Mouse (Mus musculus): ENCODE data around the gene Cdc42se2. TPM values are rescaled to one million over a fixed set of nuclear protein-coding genes. Genes with fewer than 3 reads are reported as not detected.

Cdc42se2 gene
- polyA plus RNA-seq, 1 experiment from 2014 or later = 59.8 TPM

DNA sequence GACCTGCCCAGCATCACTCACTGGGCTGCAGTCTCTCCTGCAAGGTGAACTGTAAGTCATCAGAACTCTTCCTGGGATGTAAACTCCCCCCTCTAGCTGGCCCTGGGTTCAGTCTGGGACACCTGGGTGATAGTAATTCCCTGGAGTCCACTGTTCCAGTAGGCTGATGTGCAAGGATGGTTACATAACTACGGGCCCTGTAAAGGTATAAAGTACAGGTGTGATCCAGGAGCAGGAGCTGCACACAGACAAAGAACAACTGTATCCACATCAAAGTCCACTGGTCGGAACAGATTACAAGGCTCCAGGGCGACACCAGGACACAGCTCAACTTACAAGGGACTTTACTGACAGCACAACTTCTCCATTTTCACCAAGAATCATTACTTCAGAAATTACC lies 23.6 kb upstream of the Cdc42se2 start:
- Histone ChIP-seq H3K9me3 (no peaks in the 10 kb centered on the region), H3K4me1 (no peaks in the 10 kb centered on the region), H3K36me3 (no peaks in the 10 kb centered on the region), H3K4me3 (no peak overlapping the region), H3K9ac (no peak overlapping the region), H3K27me3 (no peaks in the 10 kb centered on the region), H3K27ac (no peak overlapping the region), H3K4me2 (no peak overlapping the region)
- no peak for ATAC-seq (ENCODE audit: insufficient number of reproducible peaks, low FRiP score, low TSS enrichment, low read depth)
- 73% methylated on average over 3 of the region's 3 CpGs for WGBS

DNA sequence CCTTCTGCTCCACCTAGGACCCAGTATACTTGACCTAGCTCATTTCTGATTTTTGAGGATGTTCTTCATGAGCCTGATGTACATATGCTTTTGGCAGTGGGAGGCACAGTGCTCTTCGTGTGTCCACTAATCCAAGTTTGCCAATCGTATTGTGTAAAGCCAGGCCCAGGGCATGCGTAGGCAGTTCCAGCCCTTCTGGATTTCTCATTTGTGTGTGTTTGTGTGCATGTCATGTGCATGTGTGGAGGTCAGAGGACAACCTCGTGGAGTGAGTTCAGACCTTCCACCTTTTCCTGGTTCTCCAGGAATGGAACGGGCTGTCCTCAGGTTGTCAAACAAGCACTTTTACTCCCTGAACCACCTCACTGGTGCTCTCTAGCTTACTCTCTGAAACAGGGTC lies 22.1 kb upstream of the Cdc42se2 start:
- 83% methylated on average over 5 of the region's 5 CpGs for WGBS
- no peaks in the 10 kb centered on the region for H3K27me3 ChIP-seq
- no peaks in the 10 kb centered on the region for H3K9me3 ChIP-seq
- no peak overlapping the region for H3K9ac ChIP-seq
- H3K4me1 ChIP-seq = no peaks in the 10 kb centered on the region
- no peak for ATAC-seq (ENCODE audit: insufficient number of reproducible peaks, low FRiP score, low TSS enrichment, low read depth)
- no peak overlapping the region for H3K4me2 ChIP-seq
- H3K36me3 ChIP-seq = no peaks in the 10 kb centered on the region
- H3K4me3 ChIP-seq = no peak overlapping the region
- H3K27ac ChIP-seq = no peak overlapping the region

DNA sequence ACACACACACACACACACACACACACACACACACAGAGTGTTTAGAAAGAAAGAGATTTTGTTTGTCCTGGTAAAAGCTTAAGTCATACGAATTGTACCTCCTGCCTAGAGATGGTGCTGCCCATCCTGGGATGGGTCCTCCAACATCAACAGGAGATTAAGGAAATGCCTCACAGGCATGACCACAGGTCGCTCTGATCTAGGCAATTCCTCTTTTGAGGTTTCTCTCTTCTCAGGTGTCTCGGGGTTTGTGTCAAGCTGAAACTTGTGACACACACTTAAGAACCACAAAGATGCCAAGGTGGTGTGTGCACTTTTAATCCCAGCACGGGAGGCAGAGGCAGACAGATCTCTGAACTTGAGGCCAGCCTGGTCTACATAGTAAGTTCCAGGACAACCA lies 20.7 kb upstream of the Cdc42se2 start:
- 80% methylated on average over 4 of the region's 4 CpGs for WGBS
- ATAC-seq (ENCODE audit: insufficient number of reproducible peaks, low FRiP score, low TSS enrichment, low read depth) = no peak
- Histone ChIP-seq H3K4me2 (no peak overlapping the region), H3K27me3 (no peaks in the 10 kb centered on the region), H3K9ac (no peak overlapping the region), H3K9me3 (no peaks in the 10 kb centered on the region), H3K27ac (no peak overlapping the region), H3K4me3 (no peak overlapping the region), H3K4me1 (no peaks in the 10 kb centered on the region), H3K36me3 (no peaks in the 10 kb centered on the region)

DNA sequence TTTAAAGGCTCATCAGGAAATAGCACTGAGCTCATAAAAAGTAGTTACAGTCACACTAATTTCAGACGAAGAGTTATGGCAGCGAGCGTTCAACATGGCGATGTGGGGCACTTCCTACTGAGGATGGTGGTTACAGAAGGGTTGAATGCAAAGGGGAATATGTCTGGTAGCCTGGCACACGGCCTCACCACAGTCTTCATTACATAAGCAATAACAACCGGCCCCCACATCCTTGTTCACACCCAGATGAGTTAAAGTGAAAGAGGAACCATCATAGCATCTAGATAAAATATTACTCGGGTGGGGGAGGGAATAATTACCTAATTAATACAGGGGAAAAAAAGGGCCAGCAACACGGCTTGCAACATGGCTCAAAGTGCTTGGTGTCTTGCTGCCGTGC lies 20.2 kb upstream of the Cdc42se2 start:
- ATAC-seq (ENCODE audit: insufficient number of reproducible peaks, low FRiP score, low TSS enrichment, low read depth) = no peak
- Histone ChIP-seq H3K9me3 (no peaks in the 10 kb centered on the region), H3K27me3 (no peaks in the 10 kb centered on the region), H3K4me2 (no peak overlapping the region), H3K4me1 (no peaks in the 10 kb centered on the region), H3K27ac (no peak overlapping the region), H3K9ac (no peak overlapping the region), H3K4me3 (no peak overlapping the region), H3K36me3 (no peaks in the 10 kb centered on the region)
- WGBS = 66% methylated on average over 9 of the region's 9 CpGs

DNA sequence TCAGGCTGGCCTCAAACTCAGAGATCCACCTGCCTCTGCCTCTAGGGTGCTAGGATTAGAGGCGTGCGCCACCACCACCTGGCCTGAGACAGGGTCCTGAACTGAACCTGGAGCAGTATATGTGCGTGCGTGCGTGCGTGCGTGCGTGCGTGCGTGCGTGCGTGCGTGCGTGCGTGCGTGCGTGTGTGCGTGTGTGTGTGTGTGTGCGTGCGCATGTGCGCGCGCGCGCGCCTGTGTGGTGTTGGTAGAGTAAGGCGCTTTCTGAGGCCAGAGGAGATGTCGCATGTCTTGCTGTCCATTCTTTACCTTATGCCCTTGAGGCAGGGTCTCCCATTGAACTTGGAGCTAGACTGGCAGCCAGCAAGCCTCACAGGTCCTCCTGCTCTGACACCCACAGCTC lies 19.4 kb upstream of the Cdc42se2 start:
- 94% methylated on average over 28 of the region's 28 CpGs for WGBS
- no peaks in the 10 kb centered on the region for H3K36me3 ChIP-seq
- H3K27ac ChIP-seq = no peak overlapping the region
- H3K4me3 ChIP-seq = no peak overlapping the region
- H3K4me2 ChIP-seq = no peak overlapping the region
- no peak overlapping the region for H3K9ac ChIP-seq
- no peaks in the 10 kb centered on the region for H3K4me1 ChIP-seq
- H3K27me3 ChIP-seq = no peaks in the 10 kb centered on the region
- H3K9me3 ChIP-seq = no peaks in the 10 kb centered on the region
- no peak for ATAC-seq (ENCODE audit: insufficient number of reproducible peaks, low FRiP score, low TSS enrichment, low read depth)

DNA sequence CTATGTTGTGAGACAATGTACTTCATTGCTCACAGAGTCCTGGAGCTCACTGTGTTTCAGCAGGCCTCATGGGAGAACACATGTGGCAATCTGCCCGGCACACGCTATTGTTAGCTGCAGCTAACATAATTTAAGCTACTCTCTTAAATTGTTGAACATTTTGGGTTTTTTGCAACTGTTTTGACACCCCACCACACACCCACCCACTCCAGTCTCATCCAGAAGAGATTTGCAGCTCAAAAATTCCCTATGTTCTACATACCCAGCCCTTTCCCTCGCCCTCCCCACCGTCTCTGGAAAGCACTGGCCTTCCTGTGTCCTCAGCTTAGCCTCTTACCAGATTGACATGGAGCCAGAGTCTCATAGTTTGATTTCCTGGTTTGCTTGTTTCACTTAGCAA lies 17.7 kb upstream of the Cdc42se2 start:
- 77% methylated on average over 4 of the region's 4 CpGs for WGBS
- Histone ChIP-seq H3K4me1 (no peaks in the 10 kb centered on the region), H3K9ac (no peak overlapping the region), H3K27ac (no peak overlapping the region), H3K9me3 (no peaks in the 10 kb centered on the region), H3K4me3 (no peak overlapping the region), H3K27me3 (no peaks in the 10 kb centered on the region), H3K4me2 (no peak overlapping the region), H3K36me3 (no peaks in the 10 kb centered on the region)
- no peak for ATAC-seq (ENCODE audit: insufficient number of reproducible peaks, low FRiP score, low TSS enrichment, low read depth)

DNA sequence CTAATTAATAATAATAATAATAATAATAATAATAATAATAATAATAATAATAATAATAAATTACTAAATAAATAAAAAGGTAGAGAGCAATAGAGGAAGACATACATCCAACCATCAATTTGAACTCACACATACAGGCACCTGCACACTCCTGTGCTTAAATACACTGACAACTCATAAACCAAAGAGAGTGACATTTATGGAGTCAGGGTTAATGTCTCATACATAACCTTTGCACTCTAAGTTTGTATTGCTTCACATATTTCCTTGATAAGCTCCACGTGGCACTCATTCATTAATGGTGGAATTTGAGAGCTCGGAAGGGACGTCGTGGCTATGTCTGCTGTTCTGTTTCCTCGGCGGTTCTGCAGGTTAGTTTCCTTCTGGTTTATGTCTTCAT lies 15.1 kb upstream of the Cdc42se2 start:
- Histone ChIP-seq H3K27me3 (no peaks in the 10 kb centered on the region), H3K4me2 (no peak overlapping the region), H3K4me1 (no peaks in the 10 kb centered on the region), H3K9ac (no peak overlapping the region), H3K9me3 (no peaks in the 10 kb centered on the region), H3K36me3 (no peaks in the 10 kb centered on the region), H3K27ac (no peak overlapping the region), H3K4me3 (no peak overlapping the region)
- 38% methylated on average over 6 of the region's 6 CpGs for WGBS
- ATAC-seq (ENCODE audit: insufficient number of reproducible peaks, low FRiP score, low TSS enrichment, low read depth) = no peak

DNA sequence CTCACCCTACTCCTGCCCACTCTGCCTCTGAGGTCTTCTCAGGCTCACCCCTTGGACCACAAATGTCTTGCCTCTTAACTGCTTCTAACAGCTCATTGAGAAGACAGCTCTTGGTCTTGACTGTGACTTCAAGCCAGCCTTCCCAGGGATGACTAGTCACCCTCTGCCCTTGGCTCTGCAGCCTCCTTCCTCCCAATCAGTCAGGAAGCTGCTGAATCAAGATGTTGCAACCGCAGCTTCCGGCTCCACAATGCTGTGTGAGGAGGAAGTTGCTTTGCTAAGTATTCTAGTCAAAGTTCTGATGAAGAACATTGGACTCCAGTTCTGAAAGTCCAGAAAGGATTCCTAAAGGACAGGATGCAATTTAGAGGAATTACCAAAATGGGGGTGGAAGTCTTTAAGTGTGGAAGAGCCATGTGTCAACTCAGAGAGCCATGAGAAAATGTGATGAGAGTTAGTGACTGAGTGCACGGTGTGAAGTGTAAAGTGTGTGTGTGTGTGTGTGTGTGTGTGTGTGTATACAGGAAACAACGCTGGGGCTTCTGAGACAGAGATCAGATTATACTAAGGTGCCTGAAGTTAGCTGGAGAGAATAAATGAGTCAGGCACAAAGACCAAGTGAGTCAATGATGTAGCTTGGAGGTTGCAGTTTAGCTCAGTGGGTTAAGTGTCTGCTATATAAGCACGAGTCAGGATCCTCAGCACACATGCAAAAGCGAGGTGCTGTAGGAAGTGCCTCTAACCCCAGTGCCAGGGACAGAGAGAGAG lies 14.5 kb upstream of the Cdc42se2 start:
- ATAC-seq (ENCODE audit: insufficient number of reproducible peaks, low FRiP score, low TSS enrichment, low read depth) = no peak
- WGBS = 68% methylated on average over 6 of the region's 6 CpGs
- no peaks in the 10 kb centered on the region for H3K27me3 ChIP-seq

DNA sequence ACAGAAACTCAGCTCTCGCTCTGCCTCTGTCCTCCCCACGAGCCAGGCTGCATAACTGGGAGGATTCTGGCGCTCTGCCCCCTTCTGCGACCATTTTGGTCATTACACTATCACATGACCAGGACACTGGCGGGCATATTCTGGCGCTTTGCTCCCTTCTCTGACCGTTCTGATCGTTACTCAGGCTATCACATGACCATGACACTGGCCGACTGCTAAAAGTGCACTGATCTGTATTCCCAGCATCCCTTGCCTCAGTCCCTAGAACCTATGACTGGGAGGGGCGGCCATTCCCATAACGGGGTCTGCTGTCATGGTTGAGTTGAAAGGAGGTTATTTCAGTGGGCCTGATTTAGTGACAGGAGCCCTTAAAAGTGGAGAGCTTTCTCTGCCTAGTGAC lies 9.1 kb upstream of the Cdc42se2 start:
- Histone ChIP-seq H3K4me2 (no peak overlapping the region), H3K27me3 (no peaks in the 10 kb centered on the region), H3K4me1 (no peaks in the 10 kb centered on the region), H3K9me3 (no peaks in the 10 kb centered on the region), H3K27ac (no peak overlapping the region), H3K9ac (no peak overlapping the region), H3K4me3 (no peak overlapping the region), H3K36me3 (no peaks in the 10 kb centered on the region)
- no peak for ATAC-seq (ENCODE audit: insufficient number of reproducible peaks, low FRiP score, low TSS enrichment, low read depth)
- 82% methylated on average over 11 of the region's 11 CpGs for WGBS

More for the DNA sequence above, 14.5 kb upstream of the Cdc42se2 start:
- no peak overlapping the region for H3K27ac ChIP-seq
- no peak overlapping the region for H3K9ac ChIP-seq
- no peaks in the 10 kb centered on the region for H3K9me3 ChIP-seq
- no peaks in the 10 kb centered on the region for H3K4me1 ChIP-seq
- H3K4me3 ChIP-seq = no peak overlapping the region
- H3K36me3 ChIP-seq = no peaks in the 10 kb centered on the region
- no peak overlapping the region for H3K4me2 ChIP-seq

DNA sequence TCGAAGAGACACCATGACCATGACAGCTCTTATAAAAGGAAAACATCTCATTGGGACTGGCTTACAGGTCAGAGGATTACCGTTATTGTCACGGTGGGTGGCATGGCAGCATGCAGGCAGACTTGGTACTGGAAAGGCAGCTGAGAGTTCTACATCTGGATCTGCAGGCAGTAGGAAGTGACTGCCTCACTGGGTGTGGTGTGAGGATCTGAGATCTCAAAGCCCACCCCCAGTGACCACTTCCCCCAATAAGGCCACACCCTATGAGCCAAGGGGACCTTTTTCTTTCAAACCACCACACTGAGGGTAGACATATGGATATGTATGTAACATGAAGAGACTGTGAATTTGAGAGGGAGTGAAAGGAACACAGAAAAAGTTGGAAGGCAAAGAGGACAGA lies 7.2 kb upstream of the Cdc42se2 start:
- Histone ChIP-seq H3K4me2 (no peak overlapping the region), H3K27me3 (no peaks in the 10 kb centered on the region), H3K4me3 (no peak overlapping the region), H3K9ac (no peak overlapping the region), H3K9me3 (no peaks in the 10 kb centered on the region), H3K4me1 (no peaks in the 10 kb centered on the region), H3K27ac (no peak overlapping the region), H3K36me3 (no peaks in the 10 kb centered on the region)
- 79% methylated on average over 3 of the region's 3 CpGs for WGBS
- no peak for ATAC-seq (ENCODE audit: insufficient number of reproducible peaks, low FRiP score, low TSS enrichment, low read depth)

DNA sequence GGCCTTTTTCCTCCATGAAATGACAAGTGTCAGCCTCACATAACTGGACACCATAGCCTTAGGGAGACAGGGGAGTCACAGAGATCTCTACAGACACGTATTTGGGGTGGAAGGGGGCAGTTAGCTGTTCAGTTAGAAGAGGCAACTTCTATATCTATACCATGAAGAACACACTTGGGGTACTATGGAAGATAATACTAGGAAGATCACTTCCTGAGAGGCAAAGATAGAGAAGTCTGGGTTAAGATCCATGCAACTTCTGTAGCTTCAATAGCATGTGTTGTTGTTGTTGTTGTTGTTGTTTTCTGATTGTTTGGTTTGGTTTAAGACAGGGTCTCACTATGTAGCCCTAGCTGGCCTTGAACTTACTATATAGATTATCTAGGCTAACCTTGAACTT lies 5.7 kb upstream of the Cdc42se2 start:
- WGBS = 58% methylated on average over 1 of the region's 1 CpGs

DNA sequence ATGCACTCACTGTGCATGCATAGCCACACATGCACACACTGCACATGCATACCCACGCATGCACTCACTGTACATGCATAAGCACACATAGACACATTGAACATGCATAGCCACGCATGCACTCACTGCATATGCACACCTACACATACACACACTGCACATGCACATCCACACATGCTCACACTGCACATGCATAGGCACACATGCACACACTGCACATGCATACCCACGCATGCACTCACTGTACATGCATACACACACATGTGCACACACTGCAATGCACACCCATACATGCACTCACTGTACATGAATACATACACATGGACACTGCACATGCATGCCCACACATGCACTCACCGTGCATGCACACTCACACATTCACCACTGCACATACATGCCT lies 4.0 kb upstream of the Cdc42se2 start:
- Histone ChIP-seq H3K9ac (no peak overlapping the region), H3K4me2 (no peak overlapping the region), H3K27ac (no peak overlapping the region), H3K27me3 (no peaks in the 10 kb centered on the region), H3K4me1 (peaks cover 3% of the 10 kb centered on the region; the same call in 1 of the 2 replicates), H3K4me3 (no peak overlapping the region), H3K9me3 (no peaks in the 10 kb centered on the region), H3K36me3 (no peaks in the 10 kb centered on the region)
- no peak for ATAC-seq (ENCODE audit: insufficient number of reproducible peaks, low FRiP score, low TSS enrichment, low read depth)
- WGBS = 93% methylated on average over 4 of the region's 4 CpGs

More for the DNA sequence above, 5.7 kb upstream of the Cdc42se2 start:
- Histone ChIP-seq H3K4me2 (no peak overlapping the region), H3K4me1 (peaks cover under 1% of the 10 kb centered on the region; the same call in 1 of the 2 replicates), H3K36me3 (no peaks in the 10 kb centered on the region), H3K27me3 (no peaks in the 10 kb centered on the region), H3K9me3 (no peaks in the 10 kb centered on the region), H3K9ac (no peak overlapping the region), H3K27ac (no peak overlapping the region), H3K4me3 (no peak overlapping the region)
- ATAC-seq (ENCODE audit: insufficient number of reproducible peaks, low FRiP score, low TSS enrichment, low read depth) = no peak
